Mouse (Mus musculus) limb, embryonic 10.5 days (tissue): Measurements from ENCODE around the gene Plau. TPM values are rescaled to one million over a fixed set of nuclear protein-coding genes. Genes with fewer than 3 reads are reported as not detected.

Experiments
- DNase-seq: peaks from one replicate; pipeline ENCODE4 v3.0.0-alpha.2; 2017; ENCODE audit warnings: low spot score
- H3K27ac ChIP-seq: fragments of 300-500 bp; sonication (generic); 2 replicates; pipeline ENCODE4 v1.5.1; 2016; ENCODE audit warnings: mild to moderate bottlenecking
- H3K27me3 ChIP-seq: fragments of 300-500 bp; sonication (generic); 2 replicates; pipeline ENCODE4 v1.6.1; 2016; ENCODE audit warnings: low read depth, mild to moderate bottlenecking; ENCODE audit not compliant: poor library complexity, severe bottlenecking
- H3K36me3 ChIP-seq: fragments of 300-500 bp; sonication (generic); 2 replicates; pipeline ENCODE4 v1.6.1; 2016; ENCODE audit warnings: mild to moderate bottlenecking, moderate library complexity
- H3K4me1 ChIP-seq: fragments of 300-500 bp; sonication (generic); 2 replicates; pipeline ENCODE4 v1.6.1; 2016
- H3K4me3 ChIP-seq: fragments of 300-500 bp; sonication (generic); 2 replicates; pipeline ENCODE4 v1.5.1; 2016; ENCODE audit warnings: mild to moderate bottlenecking, moderate library complexity
- H3K9me3 ChIP-seq: fragments of 300-500 bp; sonication (generic); replicated peaks from 2 replicates; pipeline ENCODE4 v1.6.1; 2016; ENCODE audit warnings: mild to moderate bottlenecking
- WGBS: fragments of 180-500 bp; shearing (Covaris S2); methylation state at CpG from one replicate; pipeline ENCODE4 v1.1.7; 2016; 5-methylcytosine and 5-hydroxymethylcytosine counted together
- polyA plus RNA-seq: library from polyadenylated mRNA; unstranded; fragments of >200 nt; fragmentation: Nextera tagmentation; extraction: Ambion mirVana; gene quantifications from 2 replicates; pipeline ENCODE4 v1.2.1, GENCODE M21; 2016

The Plau gene
- polyA plus RNA-seq, 1 experiment from 2014 or later: 0.55 TPM

GRCm38 (mm10) chr14:20864192-20864591 is 27.7 kb downstream of the Plau start:
- Histone ChIP-seq H3K27ac (no peak overlapping the region), H3K4me1 (no peaks in the 10 kb centered on the region), H3K9me3 (no peaks in the 10 kb centered on the region), H3K36me3 (no peaks in the 10 kb centered on the region), H3K4me3 (no peak overlapping the region), H3K27me3 (no peaks in the 10 kb centered on the region)
- no peak for DNase-seq
- WGBS: 53% methylated on average over 4 of the region's 4 CpGs

- no peak overlapping the region for H3K27ac ChIP-seq
- no peaks in the 10 kb centered on the region for H3K9me3 ChIP-seq
- DNase-seq: no peak
- H3K4me1 ChIP-seq: no peaks in the 10 kb centered on the region
- H3K36me3 ChIP-seq: no peaks in the 10 kb centered on the region
- no peaks in the 10 kb centered on the region for H3K27me3 ChIP-seq
- H3K4me3 ChIP-seq: no peak overlapping the region
- 92% methylated on average over 8 of the region's 8 CpGs for WGBS
Measured at GRCm38 (mm10) chr14:20865604-20866003, 29.1 kb downstream of the Plau start.

- WGBS: 88% methylated on average over 7 of the region's 7 CpGs
- Histone ChIP-seq H3K27ac (no peak overlapping the region), H3K27me3 (no peaks in the 10 kb centered on the region), H3K36me3 (no peaks in the 10 kb centered on the region), H3K9me3 (no peaks in the 10 kb centered on the region), H3K4me3 (no peak overlapping the region), H3K4me1 (no peaks in the 10 kb centered on the region)
- no peak for DNase-seq
Measured at GRCm38 (mm10) chr14:20866365-20866764, 29.9 kb downstream of the Plau start.

- 92% methylated on average over 3 of the region's 3 CpGs for WGBS
Measured at GRCm38 (mm10) chr14:20870110-20870509, 33.6 kb downstream of the Plau start.

GRCm38 (mm10) chr14:20871495-20871894 is 35.0 kb downstream of the Plau start:
- no peak for DNase-seq
- no peak overlapping the region for H3K27ac ChIP-seq
- no peaks in the 10 kb centered on the region for H3K27me3 ChIP-seq
- no peaks in the 10 kb centered on the region for H3K9me3 ChIP-seq
- H3K4me1 ChIP-seq: no peaks in the 10 kb centered on the region
- no peaks in the 10 kb centered on the region for H3K36me3 ChIP-seq
- H3K4me3 ChIP-seq: no peak overlapping the region
- 97% methylated on average over 1 of the region's 1 CpGs for WGBS

More at GRCm38 (mm10) chr14:20870110-20870509, 33.6 kb downstream of the Plau start:
- no peak overlapping the region for H3K4me3 ChIP-seq
- H3K4me1 ChIP-seq: no peaks in the 10 kb centered on the region
- no peak overlapping the region for H3K27ac ChIP-seq
- no peaks in the 10 kb centered on the region for H3K36me3 ChIP-seq
- no peak for DNase-seq
- H3K27me3 ChIP-seq: no peaks in the 10 kb centered on the region
- no peaks in the 10 kb centered on the region for H3K9me3 ChIP-seq

GRCm38 (mm10) chr14:20873307-20873706 is 36.8 kb downstream of the Plau start:
- Histone ChIP-seq H3K4me1 (no peaks in the 10 kb centered on the region), H3K4me3 (no peak overlapping the region), H3K36me3 (no peaks in the 10 kb centered on the region), H3K27me3 (no peaks in the 10 kb centered on the region), H3K27ac (no peak overlapping the region), H3K9me3 (no peaks in the 10 kb centered on the region)
- WGBS: 1% methylated on average over 8 of the region's 8 CpGs
- peak; percentile 89 for DNase-seq

GRCm38 (mm10) chr14:20873931-20874330 is 37.5 kb downstream of the Plau start:
- WGBS: 49% methylated on average over 6 of the region's 6 CpGs
- no peaks in the 10 kb centered on the region for H3K9me3 ChIP-seq
- DNase-seq: no peak
- H3K27me3 ChIP-seq: no peaks in the 10 kb centered on the region
- H3K27ac ChIP-seq: no peak overlapping the region
- no peaks in the 10 kb centered on the region for H3K36me3 ChIP-seq
- H3K4me3 ChIP-seq: no peak overlapping the region
- no peaks in the 10 kb centered on the region for H3K4me1 ChIP-seq

- Histone ChIP-seq H3K36me3 (no peaks in the 10 kb centered on the region), H3K9me3 (no peaks in the 10 kb centered on the region), H3K27me3 (no peaks in the 10 kb centered on the region), H3K27ac (no peak overlapping the region), H3K4me1 (peaks cover 24% of the 10 kb centered on the region), H3K4me3 (no peak overlapping the region)
- 84% methylated on average over 5 of the region's 5 CpGs for WGBS
- no peak for DNase-seq
Measured at GRCm38 (mm10) chr14:20884691-20885090, 48.2 kb downstream of the Plau start.

- Histone ChIP-seq H3K4me1 (peaks cover 24% of the 10 kb centered on the region), H3K27ac (0 out of 2 replicates have a peak overlapping the region, but pooled peaks have one; percentile 53), H3K4me3 (no peak overlapping the region), H3K27me3 (no peaks in the 10 kb centered on the region), H3K9me3 (no peaks in the 10 kb centered on the region), H3K36me3 (no peaks in the 10 kb centered on the region)
- 52% methylated on average over 10 of the region's 10 CpGs for WGBS
- no peak for DNase-seq
Measured at GRCm38 (mm10) chr14:20885091-20885888, 48.8 kb downstream of the Plau start.

- Histone ChIP-seq H3K4me3 (no peak overlapping the region), H3K36me3 (no peaks in the 10 kb centered on the region), H3K27ac (peak overlapping the region; percentile 53; the same call in 1 of the 2 replicates), H3K27me3 (no peaks in the 10 kb centered on the region), H3K9me3 (no peaks in the 10 kb centered on the region), H3K4me1 (peaks cover 22% of the 10 kb centered on the region)
- no peak for DNase-seq
- WGBS: 48% methylated on average over 4 of the region's 4 CpGs
Measured at GRCm38 (mm10) chr14:20886266-20886665, 49.8 kb downstream of the Plau start.

GRCm38 (mm10) chr14:20887541-20888085 is 51.2 kb downstream of the Plau start:
- 86% methylated on average over 7 of the region's 7 CpGs for WGBS
- no peaks in the 10 kb centered on the region for H3K36me3 ChIP-seq
- H3K4me1 ChIP-seq: peaks cover 32% of the 10 kb centered on the region
- no peaks in the 10 kb centered on the region for H3K27me3 ChIP-seq
- no peak for DNase-seq
- no peak overlapping the region for H3K4me3 ChIP-seq
- H3K9me3 ChIP-seq: no peaks in the 10 kb centered on the region
- no peak overlapping the region for H3K27ac ChIP-seq

GRCm38 (mm10) chr14:20891941-20892402 is 55.5 kb downstream of the Plau start:
- Histone ChIP-seq H3K4me1 (peaks cover 15% of the 10 kb centered on the region), H3K36me3 (no peaks in the 10 kb centered on the region), H3K27me3 (no peaks in the 10 kb centered on the region), H3K4me3 (no peak overlapping the region), H3K9me3 (no peaks in the 10 kb centered on the region), H3K27ac (peak overlapping the region; percentile 51; the same call in 1 of the 2 replicates)
- 70% methylated on average over 9 of the region's 9 CpGs for WGBS
- no peak for DNase-seq
